Mouse (Mus musculus): ENCODE results near the gene Cxcr5.

The Cxcr5 gene

GRCm38 (mm10) chr9:44484311-44485104, 77.2 kb downstream of the Cxcr5 start:
- intact Hi-C loops (cut with DNase I): loop anchor here (10.0 kb wide), 1 partner anchor 120 kb away; the partner anchor contains the start of gene Ddx6

- intact Hi-C loops (cut with DNase I): loop anchor here (10.0 kb wide), 1 partner anchor 121 kb away; the partner anchor contains the start of gene Ddx6
Measured at GRCm38 (mm10) chr9:44483510-44484044, 78.1 kb downstream of the Cxcr5 start.

GRCm38 (mm10) chr9:44483041-44483509, 78.6 kb downstream of the Cxcr5 start:
- intact Hi-C loops (cut with DNase I): loop anchor here (10.0 kb wide), 1 partner anchor 122 kb away; the partner anchor contains the start of gene Ddx6

GRCm38 (mm10) chr9:44482552-44482951, 79.1 kb downstream of the Cxcr5 start, which contains the start of gene Bcl9l:
TSS of gene Bcl9l (plus strand) at chr9:44482825.
- intact Hi-C loops (cut with DNase I): loop anchor here (10.0 kb wide), 1 partner anchor 122 kb away; the partner anchor contains the start of gene Ddx6

- intact Hi-C loops (cut with DNase I): loop anchor here (10.0 kb wide), 1 partner anchor 123 kb away; the partner anchor contains the start of gene Ddx6
Measured at GRCm38 (mm10) chr9:44482112-44482511, 79.6 kb downstream of the Cxcr5 start.

GRCm38 (mm10) chr9:44479628-44480428, 81.8 kb downstream of the Cxcr5 start:
- intact Hi-C loops (cut with DNase I): loop anchor here (2.0 to 10.0 kb wide), 3 partner anchors 21 to 125 kb away; partner anchors contain the start of gene Ddx6

- intact Hi-C loops (cut with DNase I): loop anchor here (5.0 kb wide), 1 partner anchor 33 kb away; no protein-coding TSS in a partner anchor
Measured at GRCm38 (mm10) chr9:44478959-44479605, 82.6 kb downstream of the Cxcr5 start.

GRCm38 (mm10) chr9:44478229-44478921, 83.3 kb downstream of the Cxcr5 start:
- intact Hi-C loops (cut with DNase I): loop anchor here (5.0 kb wide), 1 partner anchor 34 kb away; no protein-coding TSS in a partner anchor

- intact Hi-C loops (cut with DNase I): loop anchor here (5.0 kb wide), 1 partner anchor 35 kb away; no protein-coding TSS in a partner anchor
Measured at GRCm38 (mm10) chr9:44477339-44478228, 84.1 kb downstream of the Cxcr5 start.

- intact Hi-C loops (cut with DNase I): loop anchor here (5.0 kb wide), 1 partner anchor 36 kb away; no protein-coding TSS in a partner anchor
Measured at GRCm38 (mm10) chr9:44475936-44476335, 85.7 kb downstream of the Cxcr5 start.

GRCm38 (mm10) chr9:44474327-44474726, 87.3 kb downstream of the Cxcr5 start:
- intact Hi-C loops (cut with DNase I): no loop called here

GRCm38 (mm10) chr9:44473184-44473583, 88.5 kb downstream of the Cxcr5 start:
- intact Hi-C loops (cut with DNase I): no loop called here

GRCm38 (mm10) chr9:44468800-44469199, 92.9 kb downstream of the Cxcr5 start:
- intact Hi-C loops (cut with DNase I): loop anchor here (5.0 kb wide), 1 partner anchor 34 kb away; no protein-coding TSS in a partner anchor

GRCm38 (mm10) chr9:44468224-44468623, 93.5 kb downstream of the Cxcr5 start:
- intact Hi-C loops (cut with DNase I): loop anchor here (5.0 kb wide), 1 partner anchor 34 kb away; no protein-coding TSS in a partner anchor

- intact Hi-C loops (cut with DNase I): no loop called here
Measured at GRCm38 (mm10) chr9:44461950-44462349, 99.7 kb downstream of the Cxcr5 start.
